10 mouse cellular contexts compared by ENCODE assay signal in the genomic region with DNA sequence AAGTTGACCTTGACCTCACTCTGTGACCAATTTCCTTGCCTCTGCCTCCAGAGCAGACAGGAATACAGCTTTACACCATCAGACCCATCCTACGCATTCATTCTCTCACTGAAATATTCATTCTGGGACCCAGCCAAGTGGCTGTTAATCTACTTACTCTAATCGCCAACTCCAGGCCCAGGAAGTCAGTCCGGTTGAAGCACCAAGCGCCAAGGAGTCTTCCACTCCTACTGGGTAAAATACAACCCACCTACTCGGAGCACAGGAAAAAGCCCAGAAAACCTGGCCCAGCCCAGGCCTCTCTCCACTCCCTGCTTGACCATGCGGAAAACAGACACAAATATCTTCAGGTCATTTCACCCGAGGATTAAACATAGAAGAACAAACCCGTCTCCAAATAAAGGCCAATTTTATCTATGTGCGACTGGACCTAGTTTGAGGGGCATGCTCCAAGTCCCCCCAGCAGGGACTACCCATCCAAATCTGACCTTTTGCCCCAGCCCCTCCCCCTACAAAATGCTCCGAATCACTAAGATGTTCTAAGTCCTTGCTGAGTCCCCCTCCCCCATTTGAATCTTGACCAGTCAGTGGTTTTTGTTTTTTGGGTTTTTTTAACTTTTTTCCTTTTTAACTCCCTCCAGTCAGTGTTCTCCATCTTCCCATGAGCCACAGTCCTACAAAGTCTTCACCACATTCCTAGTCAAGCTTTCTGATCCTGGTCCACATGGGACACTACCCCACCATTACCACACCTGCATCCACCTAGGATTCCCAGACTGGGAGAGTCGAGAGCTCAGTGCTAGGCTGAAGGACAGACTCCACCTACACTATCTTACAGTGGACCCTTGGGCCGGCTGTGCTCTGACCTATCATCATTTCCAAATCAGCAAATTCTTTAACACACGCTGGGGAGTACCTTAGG. TPM values are rescaled to one million over a fixed set of nuclear protein-coding genes. Genes with fewer than 3 reads are reported as not detected.
A peak's percentile ranks its signal among the peaks of the same experiment; 100 is the strongest.
DNase-seq lines count a peak whose midpoint lies in the region; ATAC-seq and TF ChIP-seq lines count a peak whose summit lies in the region.
"Had no signal": no experiment of that assay in that cellular context is flagged by ENCODE, and none has a peak within 500 bp of the region (broad histone marks: within the 10 kb centered on the region; RNA-seq: fewer than 3 reads in every experiment).

No protein-coding gene starts in this region.

- no peaks in the 10 kb centered on the region for H3K27me3 ChIP-seq in heart, embryonic 12.5 days (replicated peaks)
- no peaks in the 10 kb centered on the region for H3K27me3 ChIP-seq in kidney, embryonic 16.5 days (ENCODE audit: insufficient read depth, low read length)
- H3K27me3 ChIP-seq in thymus, adult 2 months (ENCODE audit: control insufficient read depth, insufficient read depth, low read length): no peaks in the 10 kb centered on the region

- H3K9me3 ChIP-seq in heart, embryonic 12.5 days (replicated peaks): no peaks in the 10 kb centered on the region
- H3K9me3 ChIP-seq in kidney, embryonic 16.5 days (ENCODE audit: low read length): no peaks in the 10 kb centered on the region

- H3K4me2 ChIP-seq in heart, embryonic 12.5 days: no peak overlapping the region
- H3K4me2 ChIP-seq in kidney, embryonic 16.5 days (replicated peaks; ENCODE audit: low read depth, low read length): peak overlapping the region; percentile 40
- H3K4me2 ChIP-seq: hindbrain, embryonic 14.5 days had no signal

- H3K4me1 ChIP-seq in heart, embryonic 12.5 days (replicated peaks): peaks cover 31% of the 10 kb centered on the region
- H3K4me1 ChIP-seq in kidney, embryonic 16.5 days (ENCODE audit: insufficient read depth, low read length): peaks cover 18% of the 10 kb centered on the region
- no peaks in the 10 kb centered on the region for H3K4me1 ChIP-seq in thymus, adult 2 months (replicated peaks; ENCODE audit: control insufficient read depth, insufficient read depth, low read length)

- no peak overlapping the region for H3K4me3 ChIP-seq in heart, embryonic 12.5 days
- peak overlapping the region; percentile 10; the same call in 1 of the 2 replicates for H3K4me3 ChIP-seq in kidney, embryonic 16.5 days (ENCODE audit: low read length)
- no peak overlapping the region for H3K4me3 ChIP-seq in thymus, adult 2 months (ENCODE audit: control insufficient read depth, insufficient read depth, low read length)

- 58% methylated on average over 13 of the region's 13 CpGs for WGBS in heart, embryonic 12.5 days
- 44% methylated on average over 13 of the region's 13 CpGs for WGBS in kidney, embryonic 16.5 days
- WGBS in thymus, adult 2 months: 94% methylated on average over 13 of the region's 13 CpGs

- no peak overlapping the region for H3K9ac ChIP-seq in heart, embryonic 12.5 days
- H3K9ac ChIP-seq in kidney, embryonic 16.5 days (replicated peaks; ENCODE audit: low read length): 0 out of 2 replicates have a peak overlapping the region, but pooled peaks have one; percentile 9
- H3K9ac ChIP-seq: hindbrain, embryonic 14.5 days had no signal

- 0 out of 2 replicates have a peak, but pooled peaks have one; percentile 34 for ATAC-seq in heart, embryonic 12.5 days (ENCODE audit: insufficient number of reproducible peaks, low FRiP score)
- ATAC-seq in kidney, embryonic 16.5 days (ENCODE audit: low FRiP score, low TSS enrichment): peak; percentile 79

- DNase-seq in heart, postnatal 25 days (ENCODE audit: low spot score): no peak
- peak; percentile 85 for DNase-seq in gonadal fat pad, adult 2 months (ENCODE audit: low read depth)
- peak; percentile 26 for DNase-seq in retina, adult 2 months (ENCODE audit: low read depth, low spot score)
- DNase-seq in thymus, adult 2 months: no peak
- DNase-seq in adrenal gland, adult 8-10 months: no peak
- no peak for DNase-seq in adrenal gland, postnatal 36 days

- H3K36me3 ChIP-seq in heart, embryonic 12.5 days: no peaks in the 10 kb centered on the region
- no peaks in the 10 kb centered on the region for H3K36me3 ChIP-seq in kidney, embryonic 16.5 days (ENCODE audit: insufficient read depth, low read length)
- H3K36me3 ChIP-seq in thymus, adult 2 months (ENCODE audit: control insufficient read depth, insufficient read depth, low read length): no peaks in the 10 kb centered on the region

- intact Hi-C loops in heart, postnatal 25 days (cut with DNase I): no loop called here

- no peak for TF ChIP-seq POLR2A in thymus, adult 2 months (IDR thresholded peaks at IDR 0.05; ENCODE audit: control insufficient read depth, extremely low read depth, insufficient read depth, low read length, poor library complexity)

- no peak for TF ChIP-seq CTCF in thymus, adult 2 months (IDR thresholded peaks at IDR 0.05; ENCODE audit: borderline replicate concordance, control insufficient read depth, extremely low read depth, insufficient read depth, low read length, poor library complexity)

- peak overlapping the region; percentile 14; the same call in 1 of the 2 replicates for H3K27ac ChIP-seq in heart, embryonic 12.5 days (ENCODE audit: poor library complexity, severe bottlenecking)
- H3K27ac ChIP-seq in kidney, embryonic 16.5 days (ENCODE audit: low read length): peak overlapping the region; percentile 80
- H3K27ac ChIP-seq in thymus, adult 2 months (ENCODE audit: control insufficient read depth, insufficient read depth, low read length): no peak overlapping the region
- H3K27ac ChIP-seq: hindbrain, embryonic 14.5 days had no signal

RNA-seq across cellular contexts. Expression of gene Folr1, which starts 2.1 kb away (rescaled TPM):
- polyA plus RNA-seq in heart, embryonic 12.5 days (2016; fragmentation: Nextera tagmentation; extraction: Ambion mirVana): 4.1 TPM in 2 replicates
- under 1 TPM; 0.26 to 0.59 TPM for total RNA-seq in heart, postnatal 25 days (2021)
- 48.0 and 81.3 TPM in 2 replicates for polyA plus RNA-seq in gonadal fat pad, adult 2 months (2012; rRNA removed)
- polyA plus RNA-seq in kidney, embryonic 16.5 days (2015; fragmentation: Nextera tagmentation; extraction: Ambion mirVana): 82.5 and 98.0 TPM in 2 replicates
- polyA plus RNA-seq in thymus, adult 2 months (2012; rRNA removed): 0.70 and 0.86 TPM in 2 replicates
- 1 to 10 TPM in 2 of 4 experiments, not detected in 2; 4.0 to 5.9 TPM for total RNA-seq in adrenal gland, adult 8-10 months (2022)
- 1 to 10 TPM in 1 of 2 experiments, not detected in 1; 4.9 TPM for total RNA-seq in adrenal gland, postnatal 36 days (2021)
- total RNA-seq: liver, adult 2 months had no signal

RNA-seq across cellular contexts. Expression of gene Anapc15, which starts 5.0 kb away (rescaled TPM):
- polyA plus RNA-seq in heart, embryonic 12.5 days (2016; fragmentation: Nextera tagmentation; extraction: Ambion mirVana): 58.0 and 61.0 TPM in 2 replicates
- 10 to 100 TPM; 16.5 to 17.9 TPM for total RNA-seq in heart, postnatal 25 days (2021)
- 34.0 and 53.7 TPM in 2 replicates for polyA plus RNA-seq in gonadal fat pad, adult 2 months (2012; rRNA removed)
- 76.3 and 77.8 TPM in 2 replicates for polyA plus RNA-seq in kidney, embryonic 16.5 days (2015; fragmentation: Nextera tagmentation; extraction: Ambion mirVana)
- polyA plus RNA-seq in thymus, adult 2 months (2012; rRNA removed): 77.1 and 103 TPM in 2 replicates
- total RNA-seq in adrenal gland, adult 8-10 months (2022): 10 to 100 TPM; 29.6 to 34.8 (median 30.7) TPM
- total RNA-seq in adrenal gland, postnatal 36 days (2021): 10 to 100 TPM; 27.4 to 33.2 TPM

RNA-seq across cellular contexts. Expression of gene Folr2, which starts 11.5 kb away (rescaled TPM):
- polyA plus RNA-seq in heart, embryonic 12.5 days (2016; fragmentation: Nextera tagmentation; extraction: Ambion mirVana): not detected in 2 replicates
- total RNA-seq in heart, postnatal 25 days (2021): 1 to 10 TPM; 5.5 to 6.8 TPM
- 54.9 and 84.6 TPM in 2 replicates for polyA plus RNA-seq in gonadal fat pad, adult 2 months (2012; rRNA removed)
- polyA plus RNA-seq in kidney, embryonic 16.5 days (2015; fragmentation: Nextera tagmentation; extraction: Ambion mirVana): 1.3 and 1.9 TPM in 2 replicates
- 6.4 and 9.3 TPM in 2 replicates for polyA plus RNA-seq in thymus, adult 2 months (2012; rRNA removed)
- 1 to 10 TPM; 1.2 to 4.7 (median 2.8) TPM for total RNA-seq in adrenal gland, adult 8-10 months (2022)
- total RNA-seq in adrenal gland, postnatal 36 days (2021): 1 to 10 TPM; 2.1 to 7.1 TPM

RNA-seq across cellular contexts. Expression of gene Inppl1, which starts 30.5 kb away (rescaled TPM):
- 44.8 and 56.8 TPM in 2 replicates for polyA plus RNA-seq in heart, embryonic 12.5 days (2016; fragmentation: Nextera tagmentation; extraction: Ambion mirVana)
- total RNA-seq in heart, postnatal 25 days (2021): 100 to 1,000 TPM; 145 to 148 TPM
- 70.0 and 73.6 TPM in 2 replicates for polyA plus RNA-seq in gonadal fat pad, adult 2 months (2012; rRNA removed)
- 44.2 and 55.6 TPM in 2 replicates for polyA plus RNA-seq in kidney, embryonic 16.5 days (2015; fragmentation: Nextera tagmentation; extraction: Ambion mirVana)
- polyA plus RNA-seq in thymus, adult 2 months (2012; rRNA removed): 30.4 and 30.6 TPM in 2 replicates
- total RNA-seq in adrenal gland, adult 8-10 months (2022): 100 to 1,000 TPM in 2 of 4 experiments, 10 to 100 TPM in 2; 76.9 to 104 (median 101) TPM
- 10 to 100 TPM; 81.8 to 82.2 TPM for total RNA-seq in adrenal gland, postnatal 36 days (2021)

RNA-seq across cellular contexts. Expression of gene Lamtor1, which starts 37.2 kb away (rescaled TPM):
- 128 and 131 TPM in 2 replicates for polyA plus RNA-seq in heart, embryonic 12.5 days (2016; fragmentation: Nextera tagmentation; extraction: Ambion mirVana)
- 100 to 1,000 TPM; 105 to 111 TPM for total RNA-seq in heart, postnatal 25 days (2021)
- 318 and 389 TPM in 2 replicates for polyA plus RNA-seq in gonadal fat pad, adult 2 months (2012; rRNA removed)
- polyA plus RNA-seq in kidney, embryonic 16.5 days (2015; fragmentation: Nextera tagmentation; extraction: Ambion mirVana): 174 and 183 TPM in 2 replicates
- 235 and 239 TPM in 2 replicates for polyA plus RNA-seq in thymus, adult 2 months (2012; rRNA removed)
- 100 to 1,000 TPM in 3 of 4 experiments, 10 to 100 TPM in 1; 92.8 to 107 (median 104) TPM for total RNA-seq in adrenal gland, adult 8-10 months (2022)
- total RNA-seq in adrenal gland, postnatal 36 days (2021): 100 to 1,000 TPM in 1 of 2 experiments, 10 to 100 TPM in 1; 99.1 to 110 TPM

Comparison
In these comparisons a context has a peak if more than half of its experiments do, and no peak if none do; other contexts are left out.
1. DNase-seq: peak in gonadal fat pad, adult 2 months (single experiment) and retina, adult 2 months (single experiment); none in heart, postnatal 25 days (single experiment), thymus, adult 2 months (single experiment), adrenal gland, adult 8-10 months (single experiment) and adrenal gland, postnatal 36 days (0 of 2).